Mouse (Mus musculus) cortical plate, adult 2 months (tissue): ENCODE results near the gene Adamts18.

Experiments used
- CTCF ChIP-seq: fragments of 200-500 bp; IDR thresholded peaks from 2 replicates; pipeline ENCODE4 v1.5.1; 2011; ENCODE audit warnings: mild to moderate bottlenecking, control low read depth, low read length; ENCODE audit not compliant: insufficient read depth; ENCODE audit errors: extremely low read depth
- POLR2A ChIP-seq: fragments of 200-500 bp; IDR thresholded peaks from 2 replicates; pipeline ENCODE4 v1.6.1; 2011; ENCODE audit warnings: mild to moderate bottlenecking, low read length, control low read depth; ENCODE audit not compliant: insufficient read depth; ENCODE audit errors: extremely low read depth

DNA sequence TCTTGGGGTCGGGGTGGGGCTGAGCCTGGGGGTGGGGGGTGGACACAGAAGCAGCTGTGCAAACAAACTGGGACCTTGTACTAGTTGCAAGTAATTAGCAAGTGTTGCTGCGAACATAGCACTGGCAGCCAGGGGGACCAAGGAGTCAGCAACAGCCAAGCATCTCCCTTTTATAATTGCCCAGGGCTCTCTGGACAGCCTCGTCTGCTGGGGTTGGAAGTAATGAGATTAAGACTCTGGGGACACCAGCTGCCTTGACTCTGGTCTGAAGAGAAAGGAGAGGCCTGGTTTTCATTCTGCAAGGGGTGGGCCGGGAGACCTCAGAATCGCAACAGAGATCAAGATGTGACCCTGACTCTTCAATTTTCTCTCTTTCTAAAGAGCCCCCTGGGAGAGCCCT is 49.0 kb downstream of the Adamts18 start:
- no peak for TF ChIP-seq POLR2A
- no peak for TF ChIP-seq CTCF
